Mouse (Mus musculus) spleen, postnatal 10 days (tissue): ENCODE measurements around the gene Plekho1.
"Not testable (repeated sequence)": the region's sequence is repeated elsewhere in the genome, so short reads cannot be mapped to it uniquely, and the experiment has no call there.

Experiments
- DNase-seq, 2 experiments: peaks; one replicate each; pipeline ENCODE4 v3.0.0; 2021 to 2022; ENCODE audit warnings: low spot score in 2 of 2

Gene Plekho1

GRCm38 (mm10) chr3:95980276-95980970, 15.4 kb downstream of the Plekho1 start:
- DNase-seq: no peak

- DNase-seq: no peak
Measured at GRCm38 (mm10) chr3:95978265-95978664, 17.5 kb downstream of the Plekho1 start.

- DNase-seq: not testable (repeated sequence)
Measured at GRCm38 (mm10) chr3:95977587-95977986, 18.2 kb downstream of the Plekho1 start.

- DNase-seq: no peak
Measured at GRCm38 (mm10) chr3:95977079-95977478, 18.7 kb downstream of the Plekho1 start.

GRCm38 (mm10) chr3:95972873-95973634, 22.7 kb downstream of the Plekho1 start:
- peak in 1 of 2 experiments; percentile 74 for DNase-seq

- no peak for DNase-seq
Measured at GRCm38 (mm10) chr3:95972251-95972872, 23.4 kb downstream of the Plekho1 start.

GRCm38 (mm10) chr3:95970661-95971060, 25.1 kb downstream of the Plekho1 start:
- not testable (repeated sequence) for DNase-seq

- no peak for DNase-seq
Measured at GRCm38 (mm10) chr3:95969277-95969676, 26.5 kb downstream of the Plekho1 start.

GRCm38 (mm10) chr3:95965518-95966451, 30.0 kb downstream of the Plekho1 start:
- no peak for DNase-seq

GRCm38 (mm10) chr3:95963681-95964080, 32.1 kb downstream of the Plekho1 start:
- DNase-seq: peak in 1 of 2 experiments; percentile 67

GRCm38 (mm10) chr3:95963230-95963629, 32.6 kb downstream of the Plekho1 start:
- DNase-seq: no peak

GRCm38 (mm10) chr3:95962182-95962581, 33.6 kb downstream of the Plekho1 start:
- DNase-seq: not testable (repeated sequence)

GRCm38 (mm10) chr3:95959807-95960206, 36.0 kb downstream of the Plekho1 start:
- no peak for DNase-seq

- DNase-seq: peak; percentile 45 to 69
Measured at GRCm38 (mm10) chr3:95959082-95959481, 36.7 kb downstream of the Plekho1 start.

GRCm38 (mm10) chr3:95957359-95958148, 38.2 kb downstream of the Plekho1 start:
- no peak for DNase-seq

- no peak for DNase-seq
Measured at GRCm38 (mm10) chr3:95955318-95955717, 40.5 kb downstream of the Plekho1 start.

- not testable (repeated sequence) for DNase-seq
Measured at GRCm38 (mm10) chr3:95954648-95955173, 41.1 kb downstream of the Plekho1 start.

GRCm38 (mm10) chr3:95953522-95953921, 42.3 kb downstream of the Plekho1 start:
- no peak for DNase-seq

GRCm38 (mm10) chr3:95953023-95953422, 42.8 kb downstream of the Plekho1 start:
- no peak for DNase-seq

- DNase-seq: not testable (repeated sequence)
Measured at GRCm38 (mm10) chr3:95951566-95951965, 44.2 kb downstream of the Plekho1 start.
